Mouse (Mus musculus) left cerebral cortex, adult 8-10 months (tissue): ENCODE measurements around the gene Slit2. TPM values are rescaled to one million over a fixed set of nuclear protein-coding genes. Genes with fewer than 3 reads are reported as not detected.

Experiments used
- DNase-seq, 2 experiments: peaks; one replicate each; pipeline ENCODE4 v3.0.0; 2022; ENCODE audit warnings: low spot score in 2 of 2
- total RNA-seq, 4 experiments: library from RNA; stranded (reverse); gene quantifications; 2 replicates each; pipeline ENCODE4 v1.2.4; 2022

Slit2 gene
- total RNA-seq, 4 experiments from 2014 or later, result 25.0 to 50.0 (median 31.9) TPM

- no peak for DNase-seq
These were observed 67.8 kb downstream of the Slit2 start for GRCm38 (mm10) chr5:48050637-48051314.

DNA sequence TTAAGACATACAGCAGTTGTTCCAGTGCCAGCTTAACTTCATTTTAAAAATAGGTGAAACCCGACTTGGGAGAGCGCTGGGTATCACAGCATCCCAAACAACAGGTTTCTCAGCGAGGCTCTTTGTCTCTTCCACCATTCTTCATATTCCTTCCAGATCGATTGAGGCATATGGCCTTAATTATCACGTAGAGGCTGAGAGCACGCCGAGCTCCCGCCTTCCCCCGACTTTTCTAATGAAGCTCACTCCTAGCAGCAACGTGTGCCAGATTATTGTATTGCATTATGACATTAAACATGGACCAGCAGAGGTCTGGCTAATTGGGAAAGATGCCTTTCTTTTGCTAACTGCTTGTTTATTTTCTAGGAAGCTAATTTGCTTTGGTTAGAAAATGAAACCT is 75.7 kb downstream of the Slit2 start:
- DNase-seq, result no peak

GRCm38 (mm10) chr5:48060715-48061114 is 77.8 kb downstream of the Slit2 start:
- no peak for DNase-seq

DNA sequence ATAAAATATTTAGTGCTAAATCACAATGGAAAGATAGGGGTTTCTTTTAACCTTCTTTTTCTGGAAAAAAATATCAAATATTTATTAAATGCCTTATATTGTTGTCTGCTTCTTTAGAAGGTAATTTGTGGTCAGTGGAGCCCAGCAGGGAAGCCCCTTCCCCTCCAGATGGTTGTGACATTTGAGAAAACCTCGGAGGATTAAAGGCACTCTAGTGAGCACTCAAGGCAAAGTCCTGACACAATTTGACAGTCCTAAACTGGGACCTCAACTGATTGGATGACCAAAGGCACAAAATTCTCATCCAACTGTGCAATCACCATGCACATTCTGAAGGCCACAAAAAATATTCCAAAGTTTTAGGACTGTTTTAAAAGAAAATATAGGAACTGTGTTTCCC is 95.8 kb downstream of the Slit2 start:
- no peak for DNase-seq

GRCm38 (mm10) chr5:48081223-48081881 is 98.4 kb downstream of the Slit2 start:
- no peak for DNase-seq

DNA sequence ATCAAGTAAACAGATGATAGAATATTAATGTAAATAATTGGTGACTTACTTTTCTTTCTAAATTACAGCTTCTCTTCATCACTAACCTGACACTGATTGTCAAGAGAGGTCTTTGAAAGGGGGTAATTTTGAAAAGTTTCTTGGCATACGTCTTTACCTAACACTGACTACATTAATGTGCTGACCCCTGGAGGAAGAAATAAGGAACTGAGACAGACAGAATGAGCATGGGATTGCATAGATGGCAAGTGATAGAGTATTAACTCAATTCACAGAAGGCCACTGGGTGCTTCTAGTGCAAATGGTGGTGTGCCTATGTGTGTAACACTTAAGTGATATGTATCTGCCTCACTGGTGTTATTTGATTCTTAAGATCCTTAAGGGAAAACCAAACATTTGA is 130.5 kb downstream of the Slit2 start:
- DNase-seq, result no peak

GRCm38 (mm10) chr5:48114969-48115537 is 132.1 kb downstream of the Slit2 start:
- DNase-seq, result no peak

- no peak for DNase-seq
These were observed 139.7 kb downstream of the Slit2 start for GRCm38 (mm10) chr5:48122651-48123050.

DNA sequence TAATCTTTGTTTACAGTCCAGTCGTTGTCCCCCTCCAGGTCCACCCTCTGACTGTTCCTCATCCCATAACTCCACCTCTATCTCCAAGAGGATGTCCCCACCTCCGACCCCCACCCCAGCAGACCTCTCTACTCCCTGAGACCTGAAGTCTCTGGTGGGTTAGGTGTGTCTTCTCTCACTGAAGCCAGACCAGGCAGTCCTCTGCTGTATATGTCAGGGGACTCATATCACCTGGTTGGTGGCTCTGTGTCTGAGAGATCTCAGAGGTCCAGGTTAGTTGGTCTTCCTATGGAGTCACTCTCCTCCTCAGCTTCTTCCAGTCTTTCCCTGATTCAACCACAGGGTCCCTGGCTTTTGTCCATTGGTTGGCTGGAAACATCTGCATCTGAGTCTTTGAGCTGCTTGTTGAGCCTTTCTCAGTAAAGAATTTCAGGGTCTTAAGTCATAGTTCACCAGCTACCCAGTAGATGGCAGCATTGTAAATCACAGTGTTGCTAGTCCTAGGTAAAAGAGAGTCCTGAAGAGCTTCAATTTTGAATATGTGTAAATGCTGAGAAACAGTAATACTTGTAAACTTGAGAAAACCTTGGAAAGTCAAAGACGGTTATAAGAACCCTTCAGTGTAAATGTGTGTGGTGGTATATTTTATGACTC is 143.0 kb downstream of the Slit2 start:
- no peak for DNase-seq

DNA sequence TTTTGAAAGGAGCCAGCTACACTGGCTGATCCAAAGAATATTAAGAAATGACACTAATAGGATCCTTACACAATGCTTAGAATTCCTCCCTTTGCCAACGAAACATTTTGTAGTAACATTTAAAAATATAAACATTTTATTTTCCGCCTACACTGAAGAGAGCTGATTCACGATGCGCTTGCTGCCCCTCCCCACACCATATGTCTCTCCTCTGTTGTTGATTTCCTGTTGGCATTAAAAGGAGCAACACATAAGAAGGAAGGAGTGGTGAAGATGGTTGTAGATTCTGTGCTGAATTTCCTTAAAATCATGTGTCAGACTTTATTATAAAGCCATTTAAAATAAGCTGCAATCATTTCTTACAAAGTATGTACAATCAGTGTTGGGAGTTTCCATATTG is 147.0 kb downstream of the Slit2 start:
- DNase-seq, result peak in 1 of 2 experiments; percentile 33

DNA sequence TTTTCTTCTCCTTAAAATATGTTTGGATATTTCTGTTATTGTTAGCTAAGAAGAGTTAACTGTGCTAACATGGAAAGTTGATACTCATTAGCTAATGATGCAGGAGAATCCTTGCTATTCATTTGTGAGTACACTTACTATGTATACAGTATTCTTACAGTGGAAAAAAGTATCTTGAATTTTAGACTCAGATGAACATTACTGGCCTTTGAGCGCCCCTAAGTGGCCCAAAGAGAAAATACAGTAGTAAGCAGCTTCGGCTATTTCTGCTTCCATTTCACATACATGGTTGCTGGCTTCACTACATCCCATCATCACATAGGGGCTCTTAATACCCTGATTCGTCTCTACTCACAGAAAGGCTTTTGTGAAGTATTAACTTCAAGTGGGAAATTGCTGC is 153.6 kb downstream of the Slit2 start:
- no peak for DNase-seq

- no peak for DNase-seq
These were observed 156.0 kb downstream of the Slit2 start for GRCm38 (mm10) chr5:48138849-48139487.

- no peak for DNase-seq
These were observed 156.5 kb downstream of the Slit2 start for GRCm38 (mm10) chr5:48139488-48139862.

GRCm38 (mm10) chr5:48146082-48146481 is 163.1 kb downstream of the Slit2 start:
- no peak for DNase-seq

DNA sequence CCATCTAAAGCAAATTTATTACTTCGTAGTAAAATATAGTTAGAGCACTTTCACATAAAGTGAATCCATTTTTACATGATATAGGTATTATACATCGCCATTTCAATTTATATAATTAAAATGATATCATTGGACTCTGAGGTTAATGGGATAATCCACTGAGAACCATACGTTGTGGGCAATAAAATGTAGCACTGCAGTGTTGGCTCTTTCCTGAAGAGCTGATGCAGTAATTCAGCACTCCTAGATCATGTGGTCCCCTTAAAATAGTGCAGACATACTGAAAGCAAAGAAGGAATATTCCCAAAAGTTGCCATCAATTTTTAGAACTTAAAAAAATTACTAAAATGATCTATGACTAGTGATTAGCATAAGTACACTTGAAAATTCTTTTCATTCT is 177.9 kb downstream of the Slit2 start:
- DNase-seq, result no peak

DNA sequence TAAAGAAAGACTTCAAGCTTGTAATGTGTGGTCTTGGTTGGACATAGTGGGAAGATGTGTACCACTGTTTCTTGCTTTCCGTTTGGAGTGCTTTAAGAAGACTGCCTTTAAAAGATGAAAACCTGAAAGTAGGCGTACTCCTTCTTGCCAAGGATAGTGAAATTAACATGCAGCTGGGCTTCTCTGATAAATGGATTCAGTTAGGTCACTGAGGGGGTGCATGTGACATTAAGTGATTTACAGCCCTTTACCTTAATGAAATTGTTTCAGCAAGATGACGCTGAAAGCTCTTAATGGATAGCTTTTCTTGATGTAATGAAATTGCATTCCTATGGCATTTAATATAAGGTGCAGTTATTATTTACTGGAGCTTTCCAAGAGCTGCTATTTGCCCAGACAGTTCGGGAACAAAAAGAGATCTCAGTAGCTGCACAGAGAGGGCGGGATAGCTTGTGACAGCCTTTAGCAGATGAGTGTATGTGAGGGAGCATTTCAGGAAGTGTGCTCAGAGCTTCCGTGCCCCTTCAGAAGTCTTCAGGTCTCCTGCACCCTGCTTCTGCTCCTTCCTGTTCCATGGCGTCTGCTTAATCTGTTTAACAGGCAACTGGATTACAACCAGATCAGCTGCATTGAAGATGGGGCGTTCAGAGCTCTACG is 198.8 kb downstream of the Slit2 start:
- DNase-seq, result no peak

DNA sequence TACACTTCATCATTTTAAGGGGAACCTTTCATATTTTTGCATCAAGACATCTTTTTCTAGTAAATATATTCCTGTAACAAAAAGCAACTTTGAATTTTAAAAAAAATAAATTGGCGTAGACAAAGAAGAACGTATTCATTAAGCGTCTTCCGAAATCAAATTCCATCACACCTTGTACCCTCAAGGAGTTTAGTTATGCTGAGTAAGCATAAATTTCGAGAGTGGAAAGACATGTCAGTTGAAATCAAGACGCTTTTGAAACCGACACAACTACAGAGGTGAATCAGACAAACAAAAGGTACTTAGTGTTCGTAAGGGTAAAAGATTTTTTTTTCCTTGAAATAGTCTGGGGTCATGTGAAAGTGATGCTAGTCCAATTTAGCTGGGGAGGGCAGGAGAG is 201.4 kb downstream of the Slit2 start:
- no peak for DNase-seq

DNA sequence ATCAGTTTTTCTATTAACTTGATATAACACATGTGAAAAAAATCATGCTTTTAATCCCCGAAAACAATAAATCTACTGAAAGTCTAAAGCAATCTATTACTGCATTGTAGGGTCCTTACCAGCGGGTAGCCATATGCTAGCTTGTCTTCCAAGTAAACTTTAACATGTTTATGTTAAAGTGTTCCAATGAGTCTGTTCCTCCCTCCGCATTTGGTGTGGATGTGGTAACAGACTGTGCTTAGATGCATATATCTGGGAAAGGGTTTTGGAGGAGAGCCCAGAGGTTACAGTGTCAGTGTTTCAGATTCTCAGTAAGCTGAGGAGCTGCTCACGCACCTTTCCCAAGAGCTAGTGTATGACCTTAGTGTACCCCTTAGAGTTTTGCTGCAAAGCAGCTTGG is 204.9 kb downstream of the Slit2 start:
- no peak for DNase-seq

DNA sequence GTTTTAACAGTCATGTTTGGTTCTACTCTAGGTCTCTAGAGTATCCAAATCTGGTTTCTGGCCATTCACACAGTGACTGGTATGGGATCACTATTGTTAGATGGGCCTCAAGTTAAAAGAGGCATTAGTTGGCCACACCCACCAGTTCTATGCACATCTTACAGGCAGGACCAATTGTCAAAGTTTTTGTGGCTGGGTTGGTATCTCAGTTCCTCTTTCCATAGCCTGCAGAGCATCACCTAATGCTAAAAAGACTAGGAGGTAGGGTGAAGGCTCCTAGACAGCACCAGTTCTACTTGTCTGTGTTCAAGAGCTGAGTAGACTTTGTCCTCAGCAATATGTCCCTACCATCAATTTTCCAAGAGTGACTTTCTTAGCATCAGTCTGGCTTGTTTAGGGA is 216.4 kb downstream of the Slit2 start:
- DNase-seq, result no peak

DNA sequence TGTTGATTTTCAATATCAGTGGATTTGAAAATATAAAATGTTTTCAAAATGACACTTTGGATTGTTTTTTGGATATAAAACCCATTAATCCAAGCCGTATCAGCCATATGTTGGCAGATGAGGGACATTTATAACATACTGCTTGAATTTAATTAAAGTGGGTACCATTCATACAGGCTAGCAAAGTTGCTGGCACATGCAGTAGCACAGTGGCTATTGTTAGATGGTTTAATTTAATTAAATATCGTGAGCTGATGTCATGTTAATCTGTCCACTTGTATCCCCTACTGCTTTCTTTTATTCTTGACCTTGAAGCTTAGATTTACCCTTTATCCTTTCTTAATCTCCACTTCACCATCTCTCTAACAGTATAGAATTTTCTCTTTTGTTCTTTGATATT is 232.3 kb downstream of the Slit2 start:
- no peak for DNase-seq

- DNase-seq, result no peak
These were observed 236.8 kb downstream of the Slit2 start for GRCm38 (mm10) chr5:48219624-48220155.
